Mouse (Mus musculus): Measurements from ENCODE around the gene Zfp687.

The Zfp687 gene

GRCm38 (mm10) chr3:94960322-94960721 lies 54.9 kb downstream of the Zfp687 start:
- DNase-seq (ENCODE audit: low read depth, low spot score): no peak

- no peak for DNase-seq (ENCODE audit: low read depth, low spot score)
Observed at GRCm38 (mm10) chr3:94959871-94960270, 55.4 kb downstream of the Zfp687 start.

- DNase-seq (ENCODE audit: low read depth, low spot score): no peak
Observed at GRCm38 (mm10) chr3:94958295-94958694, 57.0 kb downstream of the Zfp687 start.
